Mouse (Mus musculus) forebrain, embryonic 13.5 days (tissue): ENCODE measurements around the gene Dkk1. TPM values are rescaled to one million over a fixed set of nuclear protein-coding genes. Genes with fewer than 3 reads are reported as not detected.

Source experiments
- ATAC-seq: fragments of 200-750 bp; cut with Nextera tagmentation; 2 replicates; pipeline ENCODE4 v1.8.0; 2017
- H3K27ac ChIP-seq: fragments of 300-500 bp; sonication (generic); 2 replicates; pipeline ENCODE4 v1.5.1; 2015; ENCODE audit warnings: inconsistent platforms, mild to moderate bottlenecking, moderate library complexity
- H3K27me3 ChIP-seq: fragments of 300-500 bp; sonication (generic); 2 replicates; pipeline ENCODE4 v1.6.1; 2015; ENCODE audit warnings: mild to moderate bottlenecking, inconsistent platforms
- H3K36me3 ChIP-seq: fragments of 300-500 bp; sonication (generic); 2 replicates; pipeline ENCODE4 v1.6.1; 2015; ENCODE audit warnings: mild to moderate bottlenecking, inconsistent platforms; ENCODE audit not compliant: poor library complexity, severe bottlenecking
- H3K4me1 ChIP-seq: fragments of 300-500 bp; sonication (generic); 2 replicates; pipeline ENCODE4 v1.6.1; 2015; ENCODE audit warnings: inconsistent platforms
- H3K4me2 ChIP-seq: fragments of 300-500 bp; sonication (generic); 2 replicates; pipeline ENCODE4 v1.6.1; 2015; ENCODE audit warnings: inconsistent platforms, mild to moderate bottlenecking, moderate library complexity
- H3K4me3 ChIP-seq: fragments of 300-500 bp; sonication (generic); 2 replicates; pipeline ENCODE4 v1.5.1; 2015; ENCODE audit warnings: mild to moderate bottlenecking, inconsistent platforms
- H3K9ac ChIP-seq: fragments of 300-500 bp; sonication (generic); 2 replicates; pipeline ENCODE4 v1.6.1; 2015; ENCODE audit warnings: mild to moderate bottlenecking, inconsistent platforms
- H3K9me3 ChIP-seq: fragments of 300-500 bp; sonication (generic); replicated peaks from 2 replicates; pipeline ENCODE4 v1.6.1; 2016; ENCODE audit warnings: inconsistent platforms
- WGBS: fragments of 180-500 bp; shearing (Covaris S2); methylation state at CpG from one replicate; pipeline ENCODE4 v1.1.7; 2015; 5-methylcytosine and 5-hydroxymethylcytosine counted together
- polyA plus RNA-seq: library from polyadenylated mRNA; unstranded; fragments of >200 nt; fragmentation: Nextera tagmentation; extraction: Ambion mirVana; gene quantifications from 2 replicates; pipeline ENCODE4 v1.2.1, GENCODE M21; 2015

Gene Dkk1
- polyA plus RNA-seq, 1 experiment from 2014 or later, result 0.17 TPM

GRCm38 (mm10) chr19:30516771-30517170 lies 32.7 kb downstream of the Dkk1 start:
- ATAC-seq, result no peak
- no peak overlapping the region for H3K9ac ChIP-seq
- WGBS, result 79% methylated on average over 6 of the region's 6 CpGs
- no peak overlapping the region for H3K27ac ChIP-seq
- H3K4me3 ChIP-seq, result no peak overlapping the region
- no peaks in the 10 kb centered on the region for H3K9me3 ChIP-seq
- no peaks in the 10 kb centered on the region for H3K36me3 ChIP-seq
- H3K4me1 ChIP-seq, result no peaks in the 10 kb centered on the region
- H3K27me3 ChIP-seq, result no peaks in the 10 kb centered on the region
- no peak overlapping the region for H3K4me2 ChIP-seq

GRCm38 (mm10) chr19:30510481-30510880 lies 39.0 kb downstream of the Dkk1 start:
- no peak overlapping the region for H3K9ac ChIP-seq

GRCm38 (mm10) chr19:30505497-30505896 lies 44.0 kb downstream of the Dkk1 start:
- Histone ChIP-seq H3K4me1 (peaks cover 5% of the 10 kb centered on the region; the same call in 1 of the 2 replicates), H3K4me2 (no peak overlapping the region), H3K9ac (no peak overlapping the region)

More at GRCm38 (mm10) chr19:30510481-30510880, 39.0 kb downstream of the Dkk1 start:
- H3K27ac ChIP-seq, result no peak overlapping the region
- H3K4me3 ChIP-seq, result no peak overlapping the region
- no peak for ATAC-seq
- no peaks in the 10 kb centered on the region for H3K27me3 ChIP-seq
- WGBS, result 85% methylated on average over 4 of the region's 4 CpGs
- no peaks in the 10 kb centered on the region for H3K9me3 ChIP-seq
- peaks cover 2% of the 10 kb centered on the region; the same call in 1 of the 2 replicates for H3K4me1 ChIP-seq
- H3K4me2 ChIP-seq, result no peak overlapping the region
- no peaks in the 10 kb centered on the region for H3K36me3 ChIP-seq

More at GRCm38 (mm10) chr19:30505497-30505896, 44.0 kb downstream of the Dkk1 start:
- ATAC-seq, result no peak
- no peaks in the 10 kb centered on the region for H3K36me3 ChIP-seq
- no peaks in the 10 kb centered on the region for H3K27me3 ChIP-seq
- H3K4me3 ChIP-seq, result no peak overlapping the region
- 9% methylated on average over 5 of the region's 5 CpGs for WGBS
- no peak overlapping the region for H3K27ac ChIP-seq
- no peaks in the 10 kb centered on the region for H3K9me3 ChIP-seq
